Mouse (Mus musculus) olfactory bulb, adult 2 months (tissue): ENCODE results near the gene 4932438H23Rik.

Source experiments
- CTCF ChIP-seq: fragments of 200-500 bp; IDR thresholded peaks from 2 replicates; pipeline ENCODE4 v1.5.1; 2012; ENCODE audit warnings: low read depth, mild to moderate bottlenecking, low read length, moderate library complexity; ENCODE audit not compliant: insufficient read depth
- POLR2A ChIP-seq: fragments of 200-500 bp; IDR thresholded peaks from 2 replicates; pipeline ENCODE4 v1.6.1; 2012; ENCODE audit warnings: mild to moderate bottlenecking, low read depth, low read length, moderate library complexity; ENCODE audit not compliant: insufficient read depth

DNA sequence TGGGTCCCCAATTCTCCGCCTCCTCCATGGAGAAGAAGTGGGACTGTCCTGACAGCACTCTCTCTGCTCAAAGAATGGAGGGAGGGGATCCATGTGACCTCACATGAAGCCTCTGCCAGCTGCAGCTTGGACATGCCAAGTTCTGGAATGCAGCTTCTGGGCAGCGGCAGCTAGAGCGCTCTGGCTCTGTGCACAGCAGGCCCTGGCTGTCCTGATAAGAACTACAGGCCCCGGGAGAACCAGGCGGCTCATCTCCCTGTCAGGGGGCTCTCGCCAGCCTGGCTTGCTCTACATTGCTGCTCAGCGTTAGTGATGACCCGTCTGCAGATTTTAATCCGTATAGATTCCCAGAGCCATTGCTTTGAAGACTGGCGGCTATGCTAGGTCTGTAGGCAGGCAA is 44.6 kb upstream of the 4932438H23Rik start:
- TF ChIP-seq CTCF (no peak), POLR2A (no peak)
